ENCODE assay signal across 8 mouse cellular contexts in genomic region chr15:100092258-100092657, GRCm38 (mm10). TPM values are rescaled to one million over a fixed set of nuclear protein-coding genes. Genes with fewer than 3 reads are reported as not detected.
DNase-seq lines count a peak whose midpoint lies in the region; ATAC-seq and TF ChIP-seq lines count a peak whose summit lies in the region.

No protein-coding gene starts in this region.

- 0 out of 2 replicates have a peak, but pooled peaks cover 2% of the 10 kb centered on the region for H3K4me1 ChIP-seq in kidney, adult 2 months (ENCODE audit: control insufficient read depth, insufficient read depth, low read length)
- H3K4me1 ChIP-seq in bone marrow, adult 2 months (ENCODE audit: control insufficient read depth, insufficient read depth, low read length): peaks cover 6% of the 10 kb centered on the region
- peaks cover 5% of the 10 kb centered on the region; the same call in 1 of the 2 replicates for H3K4me1 ChIP-seq in hindbrain, embryonic 11.5 days (replicated peaks; ENCODE audit: control insufficient read depth, insufficient read depth, low read length)
- H3K4me1 ChIP-seq in midbrain, embryonic 14.5 days (ENCODE audit: control insufficient read depth, insufficient read depth, low read length): peaks cover 27% of the 10 kb centered on the region; the same call in 1 of the 2 replicates

- WGBS in kidney, adult 2 months: 51% methylated on average over 16 of the region's 16 CpGs
- 20% methylated on average over 16 of the region's 16 CpGs for WGBS in bone marrow, adult 2 months
- 56% methylated on average over 16 of the region's 16 CpGs for WGBS in hindbrain, embryonic 11.5 days
- 63% methylated on average over 16 of the region's 16 CpGs for WGBS in midbrain, embryonic 14.5 days

- H3K27me3 ChIP-seq in kidney, adult 2 months (replicated peaks; ENCODE audit: control insufficient read depth, insufficient read depth, low read length): no peaks in the 10 kb centered on the region
- no peaks in the 10 kb centered on the region for H3K27me3 ChIP-seq in hindbrain, embryonic 11.5 days (ENCODE audit: control insufficient read depth, insufficient read depth, low read length)
- no peaks in the 10 kb centered on the region for H3K27me3 ChIP-seq in midbrain, embryonic 14.5 days (ENCODE audit: control insufficient read depth, insufficient read depth, low read length)

- no peak overlapping the region for H3K4me2 ChIP-seq in hindbrain, embryonic 11.5 days (replicated peaks; ENCODE audit: low read depth, low read length)
- no peak overlapping the region for H3K4me2 ChIP-seq in midbrain, embryonic 14.5 days (ENCODE audit: low read length)

- no peak for TF ChIP-seq POLR2A in kidney, adult 2 months (IDR thresholded peaks at IDR 0.05; ENCODE audit: low read depth, low read length)
- no peak for TF ChIP-seq POLR2A in bone marrow, adult 2 months (IDR thresholded peaks at IDR 0.05; ENCODE audit: borderline replicate concordance, control insufficient read depth, low read depth, low read length)

- DNase-seq in kidney, postnatal 10 days: peak; percentile 31
- DNase-seq in kidney, adult 2 months: no peak
- DNase-seq in hindbrain, embryonic 11.5 days (ENCODE audit: low spot score): no peak
- DNase-seq in midbrain, embryonic 14.5 days: no peak
- no peak for DNase-seq in retina, postnatal 1 day

- TF ChIP-seq CTCF in kidney, adult 2 months (conservative IDR thresholded peaks at IDR 0.05; ENCODE audit: insufficient read depth, insufficient read length, low read depth, low read length): no peak
- no peak for TF ChIP-seq CTCF in bone marrow, adult 2 months (IDR thresholded peaks at IDR 0.05; ENCODE audit: control insufficient read depth, insufficient read depth, low read length)

- H3K9me3 ChIP-seq in hindbrain, embryonic 11.5 days (ENCODE audit: control insufficient read depth, low read length): no peaks in the 10 kb centered on the region
- H3K9me3 ChIP-seq in midbrain, embryonic 14.5 days (ENCODE audit: control insufficient read depth, low read length): no peaks in the 10 kb centered on the region

- no peaks in the 10 kb centered on the region for H3K36me3 ChIP-seq in kidney, adult 2 months (ENCODE audit: control insufficient read depth, insufficient read depth, low read length)
- no peaks in the 10 kb centered on the region for H3K36me3 ChIP-seq in hindbrain, embryonic 11.5 days (ENCODE audit: control insufficient read depth, insufficient read depth, low read length)
- H3K36me3 ChIP-seq in midbrain, embryonic 14.5 days (ENCODE audit: control insufficient read depth, insufficient read depth, low read length): no peaks in the 10 kb centered on the region

- H3K9ac ChIP-seq in hindbrain, embryonic 11.5 days (ENCODE audit: low read depth, low read length): peak overlapping the region; percentile 16; the same call in 1 of the 2 replicates
- H3K9ac ChIP-seq in midbrain, embryonic 14.5 days (replicated peaks; ENCODE audit: low read length): no peak overlapping the region; the same call in 1 of the 2 replicates

- H3K27ac ChIP-seq in kidney, adult 2 months (ENCODE audit: insufficient read depth, low read depth, low read length): no peak overlapping the region
- 0 out of 2 replicates have a peak overlapping the region, but pooled peaks have one; percentile 2 for H3K27ac ChIP-seq in bone marrow, adult 2 months (ENCODE audit: control insufficient read depth, insufficient read depth, low read depth, low read length, poor library complexity)
- H3K27ac ChIP-seq in hindbrain, embryonic 11.5 days (ENCODE audit: low read depth, low read length): no peak overlapping the region
- H3K27ac ChIP-seq in midbrain, embryonic 14.5 days (replicated peaks; ENCODE audit: low read depth, low read length): peak overlapping the region; percentile 55

- no peak overlapping the region for H3K4me3 ChIP-seq in kidney, adult 2 months (ENCODE audit: insufficient read depth, low read depth, low read length)
- no peak overlapping the region for H3K4me3 ChIP-seq in bone marrow, adult 2 months (replicated peaks; ENCODE audit: control insufficient read depth, low read depth, low read length)
- no peak overlapping the region for H3K4me3 ChIP-seq in hindbrain, embryonic 11.5 days (ENCODE audit: low read depth, low read length)
- no peak overlapping the region for H3K4me3 ChIP-seq in midbrain, embryonic 14.5 days (replicated peaks; ENCODE audit: low read depth, low read length)

- no peak for ATAC-seq in hindbrain, embryonic 11.5 days (ENCODE audit: low FRiP score)
- ATAC-seq in midbrain, embryonic 14.5 days (ENCODE audit: low FRiP score, low TSS enrichment): no peak
- no peak for ATAC-seq in activated CD4-positive, CD25-positive, alpha-beta regulatory T cell, adult 4 months
- ATAC-seq in megakaryocyte-erythroid progenitor cell, adult 5-6 weeks (replicated peaks; ENCODE audit: low FRiP score, low TSS enrichment, poor library complexity, severe bottlenecking): no peak; the same call in 1 of the 2 replicates

RNA-seq across cellular contexts. Expression of gene Dip2b, which starts 53.8 kb away (rescaled TPM):
- polyA plus RNA-seq in kidney, adult 2 months (2012; rRNA removed): 4.7 and 5.4 TPM in 2 replicates
- 3.3 and 7.1 TPM in 2 replicates for polyA plus RNA-seq in bone marrow, adult 2 months (2011; ENCODE audit: insufficient read depth, insufficient read length, low replicate concordance, missing spikeins)
- 24.1 and 29.6 TPM in 2 replicates for polyA plus RNA-seq in hindbrain, embryonic 11.5 days (2014; fragmentation: Nextera tagmentation; extraction: Ambion mirVana)
- 30.1 and 31.1 TPM in 2 replicates for polyA plus RNA-seq in midbrain, embryonic 14.5 days (2014; fragmentation: Nextera tagmentation; extraction: Ambion mirVana)
- 10 to 100 TPM; 16.8 to 18.2 TPM for polyA plus RNA-seq in activated CD4-positive, CD25-positive, alpha-beta regulatory T cell, adult 4 months (2017; shearing (Covaris generic))
- total RNA-seq in megakaryocyte-erythroid progenitor cell, adult 5-6 weeks (2014; fragmentation: Nextera tagmentation): 10.6 and 14.5 TPM in 2 replicates
- 6.1 and 14.0 TPM in 2 replicates for total RNA-seq in megakaryocyte-erythroid progenitor cell, adult 5-6 weeks (2017)

Comparison
In these comparisons a context has a peak if more than half of its experiments do, and no peak if none do; other contexts are left out.
1. H3K27ac ChIP-seq: peak in bone marrow, adult 2 months (single experiment) and midbrain, embryonic 14.5 days (single experiment); none in kidney, adult 2 months (single experiment) and hindbrain, embryonic 11.5 days (single experiment).